Mouse (Mus musculus) cerebellum, adult 9-11 months (tissue): ENCODE results near the gene Mgst3.
A peak's percentile ranks its signal among the peaks of the same experiment; 100 is the strongest.

Experiments used
- DNase-seq: peaks from one replicate; pipeline ENCODE4 v3.0.0; 2022

Gene Mgst3

GRCm38 (mm10) chr1:167393683-167394492, at the start of gene Mgst3:
TSS of gene Mgst3 (minus strand) at chr1:167393841.
- peak; percentile 95 for DNase-seq

GRCm38 (mm10) chr1:167438231-167438885, 44.7 kb upstream of the Mgst3 start:
- no peak for DNase-seq

DNA sequence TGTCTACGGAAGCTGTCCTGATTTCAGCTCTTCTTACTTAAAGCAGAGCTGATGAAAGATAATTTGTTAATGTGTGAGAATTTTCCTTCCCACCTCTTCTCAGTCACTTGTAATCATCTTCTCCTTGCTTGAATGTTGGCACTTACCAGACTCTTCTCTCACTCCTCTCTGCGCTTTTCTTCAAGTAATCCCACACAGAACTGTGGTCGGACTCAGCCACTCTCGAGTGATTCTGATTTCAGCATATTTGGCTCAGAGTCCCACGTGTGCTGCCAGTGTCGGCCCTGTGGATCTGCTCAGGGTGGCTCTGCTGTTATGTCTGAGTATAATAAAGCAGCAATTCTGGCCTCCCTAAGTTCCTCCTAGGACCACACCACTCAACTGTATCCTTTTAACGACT, 43.5 kb upstream of the Mgst3 start:
- no peak for DNase-seq

GRCm38 (mm10) chr1:167436186-167436975, 42.7 kb upstream of the Mgst3 start:
- no peak for DNase-seq

DNA sequence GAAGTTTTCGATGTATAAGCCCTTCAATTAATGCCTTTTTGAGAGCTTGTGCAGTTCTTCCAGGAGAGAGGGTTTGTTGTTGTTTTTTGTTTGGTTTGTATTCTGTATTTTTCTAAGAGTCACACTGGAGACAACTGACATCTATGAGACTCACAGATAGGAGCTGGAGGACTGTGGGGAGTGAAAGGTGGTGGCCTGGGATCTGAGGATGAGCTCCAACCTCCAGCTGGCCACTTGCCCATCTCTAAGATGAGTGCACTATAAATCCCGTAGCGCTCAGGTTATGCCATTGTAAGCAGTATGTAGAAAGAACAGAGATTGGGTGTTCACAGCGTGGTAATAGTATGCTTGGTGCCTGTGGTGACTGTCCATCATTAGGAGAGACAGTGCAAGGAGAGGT, 41.3 kb upstream of the Mgst3 start:
- DNase-seq, result no peak

GRCm38 (mm10) chr1:167430976-167431676, 37.5 kb upstream of the Mgst3 start:
- no peak for DNase-seq

DNA sequence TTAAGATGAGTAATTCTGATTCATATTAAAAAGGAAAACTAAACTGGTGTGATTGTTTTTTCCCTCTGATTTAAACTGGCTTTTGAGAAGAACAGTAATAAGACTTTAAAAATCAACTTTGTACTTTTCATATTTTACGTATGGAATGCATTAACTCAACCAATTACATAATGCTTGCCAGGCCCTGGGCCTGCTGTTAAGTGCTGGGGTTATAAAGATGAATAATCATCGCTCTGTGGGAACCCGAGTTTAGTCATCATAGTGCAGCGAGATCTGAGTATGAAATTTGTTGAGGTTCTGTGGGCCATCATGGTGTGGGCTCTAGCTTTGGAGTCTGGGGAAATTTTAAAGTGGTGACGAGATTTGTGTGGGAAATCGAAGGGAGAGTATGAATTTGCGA, 33.0 kb upstream of the Mgst3 start:
- no peak for DNase-seq

DNA sequence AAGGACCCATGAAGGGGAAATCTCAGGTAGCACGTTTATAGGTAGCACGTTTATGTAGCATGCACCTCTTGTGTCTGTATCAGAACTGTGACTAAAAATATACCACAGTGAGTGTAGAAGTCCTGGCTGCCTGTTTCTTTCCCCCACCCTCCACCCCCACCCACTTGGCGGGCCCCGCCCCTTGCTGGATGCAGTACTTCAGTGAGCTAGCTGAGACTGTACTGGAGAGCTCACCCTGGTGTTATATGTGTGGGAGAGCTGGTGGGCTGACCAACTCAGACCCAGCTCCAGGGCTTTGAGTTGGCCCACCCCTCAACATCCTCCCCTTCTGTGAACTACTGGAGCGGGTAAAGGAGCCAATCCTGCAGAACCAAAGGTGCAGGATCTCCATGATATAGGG, 31.9 kb upstream of the Mgst3 start:
- no peak for DNase-seq

- DNase-seq, result no peak
These were observed 29.0 kb upstream of the Mgst3 start for GRCm38 (mm10) chr1:167422501-167423240.

GRCm38 (mm10) chr1:167414846-167415245, 21.2 kb upstream of the Mgst3 start:
- peak; percentile 35 for DNase-seq

GRCm38 (mm10) chr1:167411991-167412715, 18.5 kb upstream of the Mgst3 start:
- DNase-seq, result no peak

DNA sequence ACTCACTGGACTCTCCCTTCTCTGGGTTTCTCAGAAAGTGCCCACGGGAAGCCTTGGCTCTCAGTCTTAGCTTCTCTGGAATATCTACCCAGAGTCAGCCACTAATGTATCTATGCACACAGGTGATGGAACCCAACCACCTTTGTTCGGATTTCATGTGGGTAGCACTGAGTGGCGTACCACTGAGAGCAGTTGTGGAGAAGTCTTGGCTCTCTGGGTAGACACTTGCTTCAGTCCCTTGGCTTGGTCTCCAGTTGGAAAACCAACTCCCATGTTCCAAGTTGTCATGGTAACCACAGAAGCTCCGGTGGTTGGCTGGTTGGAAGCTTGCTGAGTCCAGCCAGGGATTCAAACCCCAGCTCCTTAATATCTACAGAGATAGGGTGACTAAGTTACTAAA, 16.0 kb upstream of the Mgst3 start:
- DNase-seq, result no peak

- no peak for DNase-seq
These were observed 11.6 kb upstream of the Mgst3 start for GRCm38 (mm10) chr1:167405237-167405636.

GRCm38 (mm10) chr1:167393281-167393680, 360 bp downstream of the Mgst3 start:
- no peak for DNase-seq

- peak; percentile 73 for DNase-seq
These were observed 954 bp downstream of the Mgst3 start for GRCm38 (mm10) chr1:167392687-167393086.

- DNase-seq, result no peak
These were observed 1.5 kb downstream of the Mgst3 start for GRCm38 (mm10) chr1:167392031-167392640.

DNA sequence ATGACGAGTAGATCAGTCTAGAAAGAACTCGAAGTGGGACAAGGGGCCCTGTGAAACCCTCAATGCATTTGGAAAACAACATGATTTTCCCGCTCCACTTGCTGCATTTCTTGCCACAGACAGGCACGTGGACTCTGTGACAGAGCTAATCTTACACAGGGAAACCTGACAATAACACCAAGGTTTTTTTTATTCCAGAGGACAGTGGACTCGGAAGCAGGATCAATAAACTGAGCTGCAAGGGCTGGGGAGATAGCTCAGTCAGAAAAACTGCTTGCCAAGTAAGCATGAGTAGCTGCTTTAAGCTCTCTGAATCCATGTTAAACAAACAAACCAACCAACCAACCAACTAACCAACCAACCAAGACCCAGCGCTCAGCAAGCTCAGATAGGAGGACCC, 2.4 kb downstream of the Mgst3 start:
- DNase-seq, result no peak

- no peak for DNase-seq
These were observed 3.3 kb downstream of the Mgst3 start for GRCm38 (mm10) chr1:167390381-167390780.

DNA sequence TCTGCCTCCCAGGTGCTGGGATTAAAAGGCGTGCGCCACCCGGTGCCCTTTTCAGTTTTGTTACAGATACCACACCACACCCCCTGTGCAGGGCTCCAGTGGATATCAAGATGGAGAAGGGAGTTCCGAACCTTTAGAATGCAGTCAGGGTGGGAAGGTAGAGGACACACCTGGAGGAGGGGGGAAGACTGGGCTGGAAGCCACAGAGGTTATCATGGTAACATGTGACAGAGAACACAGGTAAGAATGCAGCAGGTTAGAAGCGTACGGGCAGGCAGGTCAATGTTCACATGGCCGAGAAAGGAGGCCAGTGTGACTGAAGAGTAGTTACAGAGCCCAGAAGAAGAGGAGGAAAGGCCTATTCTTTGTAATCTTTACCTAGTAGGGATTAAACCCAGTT, 4.1 kb downstream of the Mgst3 start:
- DNase-seq, result no peak

GRCm38 (mm10) chr1:167388571-167388970, 5.1 kb downstream of the Mgst3 start:
- no peak for DNase-seq

DNA sequence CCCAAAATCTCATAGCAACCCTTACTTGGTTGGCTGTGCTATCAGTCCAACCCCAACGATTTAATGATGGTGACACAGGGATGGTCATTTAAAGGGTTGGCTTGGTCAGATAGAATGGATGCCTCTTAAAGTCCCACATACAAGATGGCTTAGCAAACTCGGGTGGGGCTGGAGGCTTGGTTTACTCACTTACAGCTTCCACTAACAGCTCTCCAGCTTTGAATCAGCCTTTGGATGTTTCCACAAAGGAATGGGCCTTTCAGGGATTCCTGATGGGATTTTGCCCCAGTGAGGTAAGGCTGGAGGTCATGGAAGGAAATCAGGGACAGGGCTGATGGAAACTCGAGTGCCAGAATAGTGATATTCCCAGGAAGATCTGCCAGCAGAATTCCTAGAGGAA, 5.8 kb downstream of the Mgst3 start:
- DNase-seq, result no peak
